Mouse (Mus musculus) stomach, postnatal 0 days (tissue): ENCODE results near the gene Mdm1.

Experiments
- CTCF ChIP-seq: IDR thresholded peaks from 2 replicates; pipeline ENCODE4 v1.5.1; 2016; ENCODE audit warnings: antibody characterized with exemption, low read depth, mild to moderate bottlenecking, moderate library complexity
- EP300 ChIP-seq: optimal IDR thresholded peaks from 2 replicates; pipeline ENCODE3; 2016; ENCODE audit warnings: antibody characterized with exemption

- TF ChIP-seq CTCF, result no peak
- no peak for TF ChIP-seq EP300
Measured at GRCm38 (mm10) chr10:118103020-118103666, 38.5 kb upstream of the Mdm1 start.
